Mouse (Mus musculus) forebrain, embryonic 16.5 days (tissue): ENCODE results near the gene Cidec. TPM values are rescaled to one million over a fixed set of nuclear protein-coding genes. Genes with fewer than 3 reads are reported as not detected.

Experiments
- ATAC-seq: fragments of 200-750 bp; cut with Nextera tagmentation; 2 replicates; pipeline ENCODE4 v1.8.0; 2017; ENCODE audit warnings: mild to moderate bottlenecking, moderate library complexity
- H3K27ac ChIP-seq: fragments of 300-500 bp; sonication (generic); 2 replicates; pipeline ENCODE4 v1.5.1; 2014; ENCODE audit warnings: low read length, control low read depth
- H3K27me3 ChIP-seq: fragments of 300-500 bp; sonication (generic); replicated peaks from 2 replicates; pipeline ENCODE4 v1.6.1; 2014; ENCODE audit warnings: low read length; ENCODE audit not compliant: control insufficient read depth, insufficient read depth
- H3K36me3 ChIP-seq: fragments of 300-500 bp; sonication (generic); 2 replicates; pipeline ENCODE4 v1.6.1; 2014; ENCODE audit not compliant: control insufficient read depth, insufficient read depth
- H3K4me1 ChIP-seq: fragments of 300-500 bp; sonication (generic); replicated peaks from 2 replicates; pipeline ENCODE4 v1.6.1; 2014; ENCODE audit warnings: low read length; ENCODE audit not compliant: control insufficient read depth, insufficient read depth
- H3K4me2 ChIP-seq: fragments of 300-500 bp; sonication (generic); 2 replicates; pipeline ENCODE4 v1.6.1; 2014; ENCODE audit warnings: mild to moderate bottlenecking, low read length, control low read depth
- H3K4me3 ChIP-seq: fragments of 300-500 bp; sonication (generic); replicated peaks from 2 replicates; pipeline ENCODE4 v1.5.1; 2014; ENCODE audit warnings: mild to moderate bottlenecking, low read length, control low read depth
- H3K9ac ChIP-seq: fragments of 300-500 bp; sonication (generic); replicated peaks from 2 replicates; pipeline ENCODE4 v1.6.1; 2014; ENCODE audit warnings: low read depth, low read length, control low read depth
- H3K9me3 ChIP-seq: fragments of 300-500 bp; sonication (generic); 2 replicates; pipeline ENCODE4 v1.6.1; 2016; ENCODE audit warnings: low read length; ENCODE audit not compliant: control insufficient read depth
- WGBS: fragments of 180-500 bp; shearing (Covaris S2); extraction: QIAGEN DNeasy Blood & Tissue Kit; methylation state at CpG from one replicate; pipeline ENCODE4 v1.1.7; 2014; 5-methylcytosine and 5-hydroxymethylcytosine counted together
- polyA plus RNA-seq: library from polyadenylated mRNA; unstranded; fragments of >200 nt; fragmentation: Nextera tagmentation; extraction: Ambion mirVana; gene quantifications from 2 replicates; pipeline ENCODE4 v1.2.1, GENCODE M21; 2015

The Cidec gene
- polyA plus RNA-seq, 1 experiment from 2014 or later, result not detected

GRCm38 (mm10) chr6:113438721-113439430 is 3.3 kb upstream of the Cidec start:
- no peak overlapping the region for H3K9ac ChIP-seq
- ATAC-seq, result no peak

GRCm38 (mm10) chr6:113437135-113437534 is 1.6 kb upstream of the Cidec start:
- no peak for ATAC-seq
- no peak overlapping the region for H3K27ac ChIP-seq
- no peaks in the 10 kb centered on the region for H3K27me3 ChIP-seq
- no peak overlapping the region for H3K9ac ChIP-seq
- no peak overlapping the region for H3K4me3 ChIP-seq
- H3K4me1 ChIP-seq, result 0 out of 2 replicates have a peak, but pooled peaks cover 3% of the 10 kb centered on the region
- no peaks in the 10 kb centered on the region for H3K9me3 ChIP-seq
- 79% methylated on average over 12 of the region's 12 CpGs for WGBS
- no peak overlapping the region for H3K4me2 ChIP-seq
- H3K36me3 ChIP-seq, result no peaks in the 10 kb centered on the region

More at GRCm38 (mm10) chr6:113438721-113439430, 3.3 kb upstream of the Cidec start:
- 70% methylated on average over 12 of the region's 12 CpGs for WGBS
- Histone ChIP-seq H3K4me1 (peaks cover 11% of the 10 kb centered on the region), H3K4me3 (no peak overlapping the region), H3K27me3 (no peaks in the 10 kb centered on the region), H3K4me2 (no peak overlapping the region), H3K9me3 (no peaks in the 10 kb centered on the region), H3K27ac (no peak overlapping the region), H3K36me3 (no peaks in the 10 kb centered on the region)

DNA sequence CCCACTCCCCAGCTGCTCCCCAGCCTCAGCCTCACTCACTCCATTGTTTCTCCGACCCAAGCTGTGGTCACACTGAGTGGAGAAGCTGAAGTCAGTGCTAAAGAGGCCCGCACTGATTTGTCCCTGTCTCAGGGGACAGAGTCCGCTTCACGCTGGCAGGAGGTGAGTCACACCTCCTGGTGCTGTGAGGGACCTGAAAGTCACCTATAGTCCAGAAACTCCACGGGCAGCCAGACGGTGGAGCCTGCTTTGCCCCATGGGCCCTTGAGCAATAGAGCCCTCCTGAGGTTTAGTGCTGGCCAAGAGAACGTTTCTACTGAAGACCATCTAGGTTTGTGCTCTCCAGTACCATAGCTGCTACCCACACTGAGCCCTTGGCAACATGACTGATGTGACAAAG is 869 bp downstream of the Cidec start:
- 75% methylated on average over 7 of the region's 7 CpGs for WGBS
- no peak overlapping the region for H3K9ac ChIP-seq
- H3K36me3 ChIP-seq, result no peaks in the 10 kb centered on the region
- ATAC-seq, result no peak
- H3K4me3 ChIP-seq, result no peak overlapping the region
- H3K27ac ChIP-seq, result no peak overlapping the region
- H3K4me1 ChIP-seq, result no peaks in the 10 kb centered on the region
- H3K4me2 ChIP-seq, result no peak overlapping the region
- H3K27me3 ChIP-seq, result no peaks in the 10 kb centered on the region
- no peaks in the 10 kb centered on the region for H3K9me3 ChIP-seq

GRCm38 (mm10) chr6:113433661-113434060 is 1.9 kb downstream of the Cidec start:
- Histone ChIP-seq H3K9ac (no peak overlapping the region), H3K27me3 (no peaks in the 10 kb centered on the region), H3K27ac (no peak overlapping the region), H3K4me2 (no peak overlapping the region), H3K4me3 (no peak overlapping the region), H3K9me3 (no peaks in the 10 kb centered on the region), H3K36me3 (no peaks in the 10 kb centered on the region), H3K4me1 (no peaks in the 10 kb centered on the region)
- WGBS, result 62% methylated on average over 3 of the region's 3 CpGs
- ATAC-seq, result no peak

DNA sequence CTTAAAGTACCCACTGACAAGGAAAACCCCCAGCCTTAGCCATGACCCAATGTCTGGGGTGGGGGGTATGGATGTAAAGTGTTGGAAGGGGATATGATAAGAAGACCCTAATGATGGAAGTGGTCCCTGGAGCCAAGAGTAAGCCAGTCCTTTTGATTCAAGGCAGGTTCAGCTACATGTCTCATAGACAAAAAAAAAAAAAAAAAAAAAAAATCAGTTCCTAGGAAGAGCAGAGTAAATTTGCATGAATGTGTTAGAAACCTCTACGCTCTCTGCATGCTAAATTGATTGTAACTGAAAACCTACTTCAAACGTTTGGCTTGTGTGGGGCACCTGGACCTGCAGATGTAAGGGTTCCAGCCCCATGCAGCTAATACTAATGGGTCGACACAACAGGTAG is 3.8 kb downstream of the Cidec start:
- no peak overlapping the region for H3K27ac ChIP-seq
- H3K4me3 ChIP-seq, result no peak overlapping the region
- no peaks in the 10 kb centered on the region for H3K27me3 ChIP-seq
- H3K4me1 ChIP-seq, result no peaks in the 10 kb centered on the region
- H3K9me3 ChIP-seq, result no peaks in the 10 kb centered on the region
- no peak for ATAC-seq
- H3K4me2 ChIP-seq, result no peak overlapping the region
- WGBS, result 61% methylated on average over 3 of the region's 3 CpGs
- no peak overlapping the region for H3K9ac ChIP-seq
- H3K36me3 ChIP-seq, result no peaks in the 10 kb centered on the region

GRCm38 (mm10) chr6:113430846-113431245 is 4.7 kb downstream of the Cidec start:
- no peak overlapping the region for H3K27ac ChIP-seq
- H3K4me2 ChIP-seq, result no peak overlapping the region
- H3K9me3 ChIP-seq, result no peaks in the 10 kb centered on the region
- H3K4me3 ChIP-seq, result no peak overlapping the region
- H3K36me3 ChIP-seq, result no peaks in the 10 kb centered on the region
- WGBS, result 68% methylated on average over 3 of the region's 3 CpGs
- no peaks in the 10 kb centered on the region for H3K4me1 ChIP-seq
- H3K27me3 ChIP-seq, result no peaks in the 10 kb centered on the region
- no peak for ATAC-seq
- H3K9ac ChIP-seq, result no peak overlapping the region

GRCm38 (mm10) chr6:113429965-113430364 is 5.6 kb downstream of the Cidec start:
- 83% methylated on average over 3 of the region's 3 CpGs for WGBS
- Histone ChIP-seq H3K9ac (no peak overlapping the region), H3K4me2 (no peak overlapping the region), H3K27ac (no peak overlapping the region), H3K4me1 (no peaks in the 10 kb centered on the region), H3K27me3 (no peaks in the 10 kb centered on the region), H3K36me3 (no peaks in the 10 kb centered on the region), H3K4me3 (no peak overlapping the region), H3K9me3 (no peaks in the 10 kb centered on the region)
- ATAC-seq, result no peak

DNA sequence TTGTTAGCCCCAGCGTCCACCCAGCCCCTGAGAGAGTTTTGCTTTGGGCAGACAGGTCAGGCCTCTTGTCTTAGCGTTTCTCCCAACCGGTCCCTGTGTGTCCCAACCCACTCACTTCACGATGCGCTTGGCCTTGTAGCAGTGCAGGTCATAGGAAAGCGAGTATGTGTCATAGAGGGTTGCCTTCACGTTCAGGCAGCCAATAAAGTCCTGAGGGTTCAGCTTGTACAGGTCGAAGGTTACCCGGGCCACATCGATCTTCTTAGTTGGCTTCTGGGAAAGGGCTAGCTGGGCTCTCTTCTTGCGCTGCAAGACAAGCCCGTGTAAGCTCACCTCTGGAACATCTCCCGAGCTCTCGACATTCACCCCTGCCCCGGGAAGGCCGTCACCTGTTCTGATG is 7.6 kb downstream of the Cidec start:
- ATAC-seq, result no peak
- no peaks in the 10 kb centered on the region for H3K27me3 ChIP-seq
- no peaks in the 10 kb centered on the region for H3K36me3 ChIP-seq
- WGBS, result 91% methylated on average over 16 of the region's 16 CpGs
- H3K9ac ChIP-seq, result no peak overlapping the region
- no peak overlapping the region for H3K27ac ChIP-seq
- no peaks in the 10 kb centered on the region for H3K4me1 ChIP-seq
- H3K4me2 ChIP-seq, result no peak overlapping the region
- no peak overlapping the region for H3K4me3 ChIP-seq
- H3K9me3 ChIP-seq, result no peaks in the 10 kb centered on the region

GRCm38 (mm10) chr6:113427397-113427796 is 8.2 kb downstream of the Cidec start:
- no peak overlapping the region for H3K27ac ChIP-seq
- no peaks in the 10 kb centered on the region for H3K36me3 ChIP-seq
- H3K9me3 ChIP-seq, result no peaks in the 10 kb centered on the region
- H3K4me2 ChIP-seq, result no peak overlapping the region
- H3K4me1 ChIP-seq, result no peaks in the 10 kb centered on the region
- H3K27me3 ChIP-seq, result no peaks in the 10 kb centered on the region
- H3K9ac ChIP-seq, result no peak overlapping the region
- H3K4me3 ChIP-seq, result no peak overlapping the region
- no peak for ATAC-seq
- 64% methylated on average over 3 of the region's 3 CpGs for WGBS

GRCm38 (mm10) chr6:113426696-113427095 is 8.9 kb downstream of the Cidec start:
- 85% methylated on average over 4 of the region's 4 CpGs for WGBS
- no peak overlapping the region for H3K9ac ChIP-seq
- H3K4me3 ChIP-seq, result no peak overlapping the region
- no peaks in the 10 kb centered on the region for H3K4me1 ChIP-seq
- no peaks in the 10 kb centered on the region for H3K9me3 ChIP-seq
- H3K4me2 ChIP-seq, result no peak overlapping the region
- H3K27me3 ChIP-seq, result no peaks in the 10 kb centered on the region
- no peaks in the 10 kb centered on the region for H3K36me3 ChIP-seq
- H3K27ac ChIP-seq, result no peak overlapping the region
- no peak for ATAC-seq
